ENCODE assay signal across 8 mouse cellular contexts in genomic region chr1:75179334-75180104, GRCm38 (mm10). TPM values are rescaled to one million over a fixed set of nuclear protein-coding genes. Genes with fewer than 3 reads are reported as not detected.
DNase-seq lines count a peak whose midpoint lies in the region; ATAC-seq and TF ChIP-seq lines count a peak whose summit lies in the region.

No protein-coding gene starts in this region.

- H3K36me3 ChIP-seq in ES-E14 (ENCODE audit: control insufficient read depth, insufficient read depth, low read length, poor library complexity, severe bottlenecking) = peaks cover 2% of the 10 kb centered on the region; the same call in 1 of the 2 replicates
- H3K36me3 ChIP-seq in hindbrain, embryonic 14.5 days (replicated peaks; ENCODE audit: control insufficient read depth, insufficient read depth) = peaks cover 63% of the 10 kb centered on the region
- peaks cover 54% of the 10 kb centered on the region for H3K36me3 ChIP-seq in midbrain, embryonic 12.5 days
- H3K36me3 ChIP-seq in stomach, embryonic 16.5 days (ENCODE audit: control insufficient read depth, insufficient read depth, low read length) = peaks cover 12% of the 10 kb centered on the region

- no peaks in the 10 kb centered on the region for H3K27me3 ChIP-seq in hindbrain, embryonic 14.5 days (ENCODE audit: control insufficient read depth, insufficient read depth, low read length)
- H3K27me3 ChIP-seq in midbrain, embryonic 12.5 days = no peaks in the 10 kb centered on the region
- H3K27me3 ChIP-seq in stomach, embryonic 16.5 days (ENCODE audit: control insufficient read depth, insufficient read depth, low read length) = no peaks in the 10 kb centered on the region

- peaks cover 4 to 5% of the 10 kb centered on the region in 2 experiments; a peak in 2 of 4 replicates for H3K4me1 ChIP-seq in ES-E14 (ENCODE audit: control insufficient read depth in 2 of 2, insufficient read depth in 2 of 2, low read length in 2 of 2, poor library complexity in 1 of 2)
- H3K4me1 ChIP-seq in hindbrain, embryonic 14.5 days (replicated peaks; ENCODE audit: control insufficient read depth, insufficient read depth, low read length) = peaks cover 15% of the 10 kb centered on the region
- H3K4me1 ChIP-seq in midbrain, embryonic 12.5 days = peaks cover 23% of the 10 kb centered on the region
- H3K4me1 ChIP-seq in stomach, embryonic 16.5 days (ENCODE audit: control insufficient read depth, insufficient read depth, low read length) = peaks cover 13% of the 10 kb centered on the region

- peak; percentile 13; the same call in 1 of the 2 replicates for ATAC-seq in frontal cortex, adult (ENCODE audit: low TSS enrichment)
- peak; percentile 49 for ATAC-seq in hindbrain, embryonic 14.5 days (ENCODE audit: low FRiP score)
- ATAC-seq in midbrain, embryonic 12.5 days (ENCODE audit: low FRiP score, low read depth) = peak; percentile 50; the same call in 1 of the 2 replicates
- ATAC-seq in stomach, embryonic 16.5 days (ENCODE audit: insufficient read depth, low FRiP score) = peak; percentile 8; the same call in 1 of the 2 replicates

- H3K9me3 ChIP-seq in ES-E14 (ENCODE audit: control insufficient read depth, insufficient read depth, low read depth, low read length) = no peaks in the 10 kb centered on the region
- no peaks in the 10 kb centered on the region for H3K9me3 ChIP-seq in hindbrain, embryonic 14.5 days (ENCODE audit: control insufficient read depth, low read length)
- H3K9me3 ChIP-seq in midbrain, embryonic 12.5 days = no peaks in the 10 kb centered on the region
- 0 out of 2 replicates have a peak, but pooled peaks cover 3% of the 10 kb centered on the region for H3K9me3 ChIP-seq in stomach, embryonic 16.5 days (replicated peaks; ENCODE audit: control insufficient read depth, low read length)

- in situ Hi-C loops in ES-E14 (cut with MboI; ENCODE audit: low sequenced_read_pairs in 2 of 2, unreplicated experiment in 2 of 2) = no loop called here

- H3K4me2 ChIP-seq in hindbrain, embryonic 14.5 days (replicated peaks) = peak overlapping the region; percentile 89
- peak overlapping the region; percentile 99 for H3K4me2 ChIP-seq in midbrain, embryonic 12.5 days (replicated peaks)
- H3K4me2 ChIP-seq in stomach, embryonic 16.5 days (ENCODE audit: low read depth, low read length) = peak overlapping the region; percentile 97

- H3K27ac ChIP-seq in ES-E14 (ENCODE audit: insufficient read depth, low read depth, low read length, poor library complexity, severe bottlenecking) = no peak overlapping the region
- peak overlapping the region; percentile 38; the same call in 1 of the 2 replicates for H3K27ac ChIP-seq in hindbrain, embryonic 14.5 days
- H3K27ac ChIP-seq in midbrain, embryonic 12.5 days (replicated peaks) = peak overlapping the region; percentile 63
- H3K27ac ChIP-seq in stomach, embryonic 16.5 days (ENCODE audit: low read length) = 0 out of 2 replicates have a peak overlapping the region, but pooled peaks have one; percentile 43

- 6% methylated on average over 23 of the region's 23 CpGs for WGBS in hindbrain, embryonic 14.5 days
- WGBS in midbrain, embryonic 12.5 days = 12% methylated on average over 23 of the region's 23 CpGs
- WGBS in stomach, embryonic 16.5 days = 7% methylated on average over 23 of the region's 23 CpGs

- peak overlapping the region; percentile 70 for H3K9ac ChIP-seq in ES-E14 (ENCODE audit: insufficient read depth, low read depth, low read length, poor library complexity, severe bottlenecking)
- peak overlapping the region; percentile 61 for H3K9ac ChIP-seq in hindbrain, embryonic 14.5 days
- H3K9ac ChIP-seq in midbrain, embryonic 12.5 days (replicated peaks) = peak overlapping the region; percentile 71
- H3K9ac ChIP-seq in stomach, embryonic 16.5 days (ENCODE audit: low read length) = peak overlapping the region; percentile 73

- H3K4me3 ChIP-seq in ES-E14 (ENCODE audit: insufficient read depth in 1 of 2, low read depth in 1 of 2, low read length in 2 of 2, poor library complexity in 1 of 2, severe bottlenecking in 1 of 2) = peak overlapping the region; percentile 81 to 82
- peak overlapping the region; percentile 45 for H3K4me3 ChIP-seq in hindbrain, embryonic 14.5 days (replicated peaks; ENCODE audit: low read length)
- peak overlapping the region; percentile 61 for H3K4me3 ChIP-seq in midbrain, embryonic 12.5 days
- peak overlapping the region; percentile 61 for H3K4me3 ChIP-seq in stomach, embryonic 16.5 days (replicated peaks; ENCODE audit: low read length)

- DNase-seq in 3T3-L1 (ENCODE audit: low read depth, low spot score) = peak; percentile 73
- DNase-seq in ES-E14 (ENCODE audit: low read depth, low spot score) = peak; percentile 28
- peak; percentile 72 for DNase-seq in cerebellum, adult 9-10 months
- peak; percentile 38 for DNase-seq in hindbrain, embryonic 14.5 days (ENCODE audit: low spot score)
- DNase-seq in left cerebral cortex, postnatal 14 days (ENCODE audit: low spot score in 2 of 2) = peak; percentile 48 to 53

- intact Hi-C loops in left cerebral cortex, postnatal 14 days (cut with DNase I) = no loop called here

TF ChIP-seq in ES-E14, 5 proteins besides CTCF, POLR2A, EP300 and RAD21:
- peak; percentile 70 for TF ChIP-seq MAFK (IDR thresholded peaks at IDR 0.05; ENCODE audit: insufficient read depth, low read depth, low read length)
- peak; percentile 84 for TF ChIP-seq ZNF384 (IDR thresholded peaks at IDR 0.05; ENCODE audit: low read depth, low read length)
- no peak for TF ChIP-seq ZC3H11A (IDR thresholded peaks at IDR 0.05; ENCODE audit: borderline replicate concordance, low read depth, low read length)

RNA-seq across cellular contexts. Expression of gene Abcb6, which starts 0.7 kb away (rescaled TPM):
- 41.0 and 54.3 TPM in 2 replicates for total RNA-seq in ES-E14 (2012; rRNA removed)
- polyA plus RNA-seq in hindbrain, embryonic 14.5 days (2014; fragmentation: Nextera tagmentation; extraction: Ambion mirVana) = 39.0 and 39.7 TPM in 2 replicates
- 10 to 100 TPM; 38.1 to 39.3 TPM for total RNA-seq in left cerebral cortex, postnatal 14 days (2021)
- polyA plus RNA-seq in midbrain, embryonic 12.5 days (2016; fragmentation: Nextera tagmentation; extraction: Ambion mirVana) = 32.0 and 32.6 TPM in 2 replicates
- polyA plus RNA-seq in stomach, embryonic 16.5 days (2015; fragmentation: Nextera tagmentation; extraction: Ambion mirVana) = 23.2 and 27.7 TPM in 2 replicates

RNA-seq across cellular contexts. Expression of gene Zfand2b, which starts 11.1 kb away (rescaled TPM):
- 15.1 and 16.0 TPM in 2 replicates for total RNA-seq in ES-E14 (2012; rRNA removed)
- 36.7 and 38.0 TPM in 2 replicates for polyA plus RNA-seq in hindbrain, embryonic 14.5 days (2014; fragmentation: Nextera tagmentation; extraction: Ambion mirVana)
- 10 to 100 TPM; 21.4 to 22.8 TPM for total RNA-seq in left cerebral cortex, postnatal 14 days (2021)
- polyA plus RNA-seq in midbrain, embryonic 12.5 days (2016; fragmentation: Nextera tagmentation; extraction: Ambion mirVana) = 34.1 and 36.8 TPM in 2 replicates
- polyA plus RNA-seq in stomach, embryonic 16.5 days (2015; fragmentation: Nextera tagmentation; extraction: Ambion mirVana) = 43.3 and 45.3 TPM in 2 replicates

RNA-seq across cellular contexts. Expression of gene Ankzf1, which starts 12.4 kb away (rescaled TPM):
- total RNA-seq in ES-E14 (2012; rRNA removed) = 23.0 and 42.5 TPM in 2 replicates
- 16.7 and 18.4 TPM in 2 replicates for polyA plus RNA-seq in hindbrain, embryonic 14.5 days (2014; fragmentation: Nextera tagmentation; extraction: Ambion mirVana)
- total RNA-seq in left cerebral cortex, postnatal 14 days (2021) = 10 to 100 TPM; 19.7 TPM
- 22.6 and 23.4 TPM in 2 replicates for polyA plus RNA-seq in midbrain, embryonic 12.5 days (2016; fragmentation: Nextera tagmentation; extraction: Ambion mirVana)
- 26.3 and 26.5 TPM in 2 replicates for polyA plus RNA-seq in stomach, embryonic 16.5 days (2015; fragmentation: Nextera tagmentation; extraction: Ambion mirVana)

RNA-seq across cellular contexts. Expression of gene Atg9a, which starts 12.5 kb away (rescaled TPM):
- 17.2 and 24.4 TPM in 2 replicates for total RNA-seq in ES-E14 (2012; rRNA removed)
- polyA plus RNA-seq in hindbrain, embryonic 14.5 days (2014; fragmentation: Nextera tagmentation; extraction: Ambion mirVana) = 53.6 and 59.5 TPM in 2 replicates
- total RNA-seq in left cerebral cortex, postnatal 14 days (2021) = 100 to 1,000 TPM; 130 to 133 TPM
- polyA plus RNA-seq in midbrain, embryonic 12.5 days (2016; fragmentation: Nextera tagmentation; extraction: Ambion mirVana) = 34.8 and 35.5 TPM in 2 replicates
- 28.4 TPM in 2 replicates for polyA plus RNA-seq in stomach, embryonic 16.5 days (2015; fragmentation: Nextera tagmentation; extraction: Ambion mirVana)

RNA-seq across cellular contexts. Expression of gene Glb1l, which starts 31.1 kb away (rescaled TPM):
- 5.8 and 7.6 TPM in 2 replicates for total RNA-seq in ES-E14 (2012; rRNA removed)
- polyA plus RNA-seq in hindbrain, embryonic 14.5 days (2014; fragmentation: Nextera tagmentation; extraction: Ambion mirVana) = 15.8 and 19.5 TPM in 2 replicates
- total RNA-seq in left cerebral cortex, postnatal 14 days (2021) = 10 to 100 TPM; 16.3 to 18.3 TPM
- 23.2 and 25.7 TPM in 2 replicates for polyA plus RNA-seq in midbrain, embryonic 12.5 days (2016; fragmentation: Nextera tagmentation; extraction: Ambion mirVana)
- 18.2 and 20.1 TPM in 2 replicates for polyA plus RNA-seq in stomach, embryonic 16.5 days (2015; fragmentation: Nextera tagmentation; extraction: Ambion mirVana)
